Mouse (Mus musculus): ENCODE measurements at regions not wholly inside any gene's neighbourhood (a gene's known extent, or its start where the extent isn't known, plus 50 kb on each side); places are given as distances from the start of the nearest gene placed in this dataset.

DNA sequence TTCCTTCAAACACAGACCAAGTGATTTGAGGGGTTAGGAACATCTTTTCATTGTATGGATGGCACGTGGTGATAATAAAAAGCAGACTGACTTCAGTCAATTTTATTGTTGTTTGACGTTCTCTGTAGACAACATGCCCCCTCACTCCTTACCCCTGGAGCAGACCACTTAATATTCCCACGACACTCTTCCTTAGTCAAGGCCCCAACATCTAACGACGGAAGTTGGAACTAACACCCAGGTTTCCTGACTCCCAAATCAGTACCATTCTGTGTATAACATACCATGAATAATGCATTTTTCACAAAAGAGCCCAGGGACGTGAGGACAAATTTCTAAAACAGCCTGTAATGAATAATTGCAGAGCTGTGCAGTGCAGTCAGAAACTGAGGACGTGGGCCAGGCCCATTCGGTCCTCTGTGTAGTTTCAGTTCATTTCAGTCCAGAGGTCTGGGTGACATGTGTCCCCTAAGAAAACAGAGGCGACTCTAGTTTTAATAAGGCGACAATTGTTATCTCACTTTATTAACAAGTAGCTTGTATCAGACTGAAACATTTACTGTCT, 160.8 kb upstream of the Npvf start:
- Histone ChIP-seq H3K4me3 (no peak overlapping the region), H3K27me3 (replicated peaks) (0 out of 2 replicates have a peak, but pooled peaks cover 12% of the 10 kb centered on the region), H3K4me2 (no peak overlapping the region), H3K9ac (no peak overlapping the region), H3K27ac (no peak overlapping the region), H3K9me3 (replicated peaks) (no peaks in the 10 kb centered on the region), H3K4me1 (no peaks in the 10 kb centered on the region), H3K36me3 (no peaks in the 10 kb centered on the region)
- no peak for ATAC-seq
- WGBS (ENCODE audit: insufficient replicate concordance), result 66% methylated on average over 10 of the region's 10 CpGs

DNA sequence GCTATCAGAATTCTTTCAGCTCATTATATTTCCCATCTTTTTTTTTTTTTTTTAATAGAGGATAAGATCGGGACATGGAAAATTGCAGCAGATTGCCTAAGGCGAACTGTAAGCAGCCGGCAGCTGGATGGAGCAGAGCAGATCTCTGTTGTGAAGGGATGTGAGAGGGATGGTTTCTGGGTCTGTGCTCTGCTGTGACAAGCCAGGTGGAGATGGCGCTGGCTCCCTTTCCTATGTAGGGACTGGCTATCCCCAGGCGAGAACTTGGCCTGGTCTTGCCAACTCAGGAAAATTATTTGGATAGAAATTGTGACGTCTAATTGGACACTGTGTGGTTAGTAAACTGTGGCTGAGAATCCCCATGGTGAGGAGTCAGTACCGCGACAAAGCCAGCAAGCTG, 161.3 kb upstream of the Npvf start:
- no peak overlapping the region for H3K27ac ChIP-seq
- 65% methylated on average over 8 of the region's 8 CpGs for WGBS (ENCODE audit: insufficient replicate concordance)
- H3K4me1 ChIP-seq, result no peaks in the 10 kb centered on the region
- H3K36me3 ChIP-seq, result no peaks in the 10 kb centered on the region
- 0 out of 2 replicates have a peak, but pooled peaks cover 17% of the 10 kb centered on the region for H3K27me3 ChIP-seq (replicated peaks)
- H3K9me3 ChIP-seq (replicated peaks), result no peaks in the 10 kb centered on the region
- no peak overlapping the region for H3K4me2 ChIP-seq
- H3K9ac ChIP-seq, result no peak overlapping the region
- H3K4me3 ChIP-seq, result no peak overlapping the region
- ATAC-seq, result no peak

DNA sequence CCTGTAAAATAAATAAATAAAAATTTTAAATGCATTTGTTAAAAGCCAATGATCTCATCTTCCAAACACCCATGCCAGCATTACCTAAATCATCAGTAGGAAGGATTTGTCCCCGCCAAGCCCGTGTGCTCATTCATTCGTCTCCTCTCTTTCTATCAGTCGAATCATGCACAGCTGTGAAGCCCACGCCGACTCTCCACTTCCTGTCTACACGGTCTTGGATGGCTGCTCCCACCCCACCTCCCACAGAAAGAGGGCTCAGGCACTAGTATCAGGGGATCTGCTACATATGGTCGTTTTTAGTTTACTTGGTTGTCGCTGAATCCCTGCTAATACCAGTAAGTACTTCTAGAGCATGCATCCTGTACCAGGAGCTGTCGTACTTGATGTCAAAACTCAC, 163.2 kb upstream of the Npvf start:
- no peak overlapping the region for H3K9ac ChIP-seq
- no peak for ATAC-seq
- WGBS (ENCODE audit: insufficient replicate concordance), result 44% methylated on average over 10 of the region's 10 CpGs

DNA sequence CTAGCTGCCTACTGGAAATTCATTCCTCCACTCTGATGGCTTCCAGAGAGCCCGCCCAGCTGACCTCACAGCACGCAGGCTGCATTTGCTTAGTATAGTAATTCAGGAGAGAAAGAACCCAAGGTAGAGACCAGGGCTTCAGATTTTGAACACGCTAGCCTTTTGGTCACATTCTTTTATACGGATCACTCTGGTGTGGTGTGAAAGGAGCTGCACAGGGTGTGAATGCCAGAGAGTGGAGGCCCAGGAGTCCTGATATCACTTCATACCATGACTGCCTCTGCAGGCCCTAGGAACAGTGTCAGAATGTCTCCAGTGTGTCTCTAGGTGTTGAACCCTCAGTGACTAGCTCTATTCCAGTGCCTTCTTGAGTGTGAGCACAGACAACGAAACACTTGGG, 164.2 kb upstream of the Npvf start:
- no peak for ATAC-seq
- H3K36me3 ChIP-seq, result no peaks in the 10 kb centered on the region
- no peak overlapping the region for H3K4me3 ChIP-seq
- WGBS (ENCODE audit: insufficient replicate concordance), result 73% methylated on average over 5 of the region's 5 CpGs
- H3K4me2 ChIP-seq, result no peak overlapping the region
- no peak overlapping the region for H3K9ac ChIP-seq
- H3K4me1 ChIP-seq, result peaks cover 3% of the 10 kb centered on the region; the same call in 1 of the 2 replicates
- H3K27ac ChIP-seq, result no peak overlapping the region
- peaks cover 44% of the 10 kb centered on the region for H3K27me3 ChIP-seq (replicated peaks)
- no peaks in the 10 kb centered on the region for H3K9me3 ChIP-seq (replicated peaks)

More for the DNA sequence above, 163.2 kb upstream of the Npvf start:
- H3K36me3 ChIP-seq, result no peaks in the 10 kb centered on the region
- no peak overlapping the region for H3K4me2 ChIP-seq
- H3K9me3 ChIP-seq (replicated peaks), result no peaks in the 10 kb centered on the region
- no peak overlapping the region for H3K4me3 ChIP-seq
- peaks cover 34% of the 10 kb centered on the region for H3K27me3 ChIP-seq (replicated peaks)
- no peaks in the 10 kb centered on the region for H3K4me1 ChIP-seq
- H3K27ac ChIP-seq, result no peak overlapping the region

DNA sequence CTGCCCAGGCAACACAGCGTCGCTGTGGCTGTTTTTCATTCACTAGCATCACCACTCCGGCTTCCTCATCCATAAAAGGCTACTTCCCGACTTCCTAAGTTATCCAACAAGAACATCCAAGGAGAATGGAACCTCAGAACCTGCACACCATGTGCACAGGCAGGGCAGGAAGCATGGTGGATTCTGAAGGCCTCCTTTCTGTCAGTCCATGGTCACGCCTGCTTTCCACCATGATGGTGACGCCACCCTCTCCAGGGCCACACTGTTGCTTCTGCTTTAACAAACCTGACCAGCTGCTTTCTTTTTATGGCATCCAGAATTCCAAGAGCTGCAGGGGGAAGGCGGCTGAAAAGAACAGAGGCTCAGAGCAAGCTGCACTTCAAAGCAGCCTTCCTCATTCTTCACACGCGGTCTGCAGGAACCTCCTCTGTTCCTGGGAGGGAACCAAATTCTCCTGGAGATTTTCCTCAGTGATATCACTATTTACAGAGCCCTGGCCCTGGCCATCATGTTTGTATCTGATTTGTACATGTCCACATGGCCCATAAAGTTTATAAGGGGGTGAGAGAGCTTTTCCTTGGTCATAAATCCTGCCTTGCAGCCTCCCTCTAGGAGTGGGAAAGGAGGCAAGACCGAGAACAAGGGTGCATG, 164.8 kb upstream of the Npvf start:
- H3K27me3 ChIP-seq (replicated peaks), result peaks cover 50% of the 10 kb centered on the region
- H3K36me3 ChIP-seq, result no peaks in the 10 kb centered on the region
- no peak overlapping the region for H3K4me3 ChIP-seq
- H3K9me3 ChIP-seq (replicated peaks), result no peaks in the 10 kb centered on the region
- 56% methylated on average over 10 of the region's 10 CpGs for WGBS (ENCODE audit: insufficient replicate concordance)
- H3K4me1 ChIP-seq, result peaks cover 8% of the 10 kb centered on the region; the same call in 1 of the 2 replicates
- H3K9ac ChIP-seq, result no peak overlapping the region
- no peak overlapping the region for H3K27ac ChIP-seq
- no peak overlapping the region for H3K4me2 ChIP-seq
- ATAC-seq, result no peak

DNA sequence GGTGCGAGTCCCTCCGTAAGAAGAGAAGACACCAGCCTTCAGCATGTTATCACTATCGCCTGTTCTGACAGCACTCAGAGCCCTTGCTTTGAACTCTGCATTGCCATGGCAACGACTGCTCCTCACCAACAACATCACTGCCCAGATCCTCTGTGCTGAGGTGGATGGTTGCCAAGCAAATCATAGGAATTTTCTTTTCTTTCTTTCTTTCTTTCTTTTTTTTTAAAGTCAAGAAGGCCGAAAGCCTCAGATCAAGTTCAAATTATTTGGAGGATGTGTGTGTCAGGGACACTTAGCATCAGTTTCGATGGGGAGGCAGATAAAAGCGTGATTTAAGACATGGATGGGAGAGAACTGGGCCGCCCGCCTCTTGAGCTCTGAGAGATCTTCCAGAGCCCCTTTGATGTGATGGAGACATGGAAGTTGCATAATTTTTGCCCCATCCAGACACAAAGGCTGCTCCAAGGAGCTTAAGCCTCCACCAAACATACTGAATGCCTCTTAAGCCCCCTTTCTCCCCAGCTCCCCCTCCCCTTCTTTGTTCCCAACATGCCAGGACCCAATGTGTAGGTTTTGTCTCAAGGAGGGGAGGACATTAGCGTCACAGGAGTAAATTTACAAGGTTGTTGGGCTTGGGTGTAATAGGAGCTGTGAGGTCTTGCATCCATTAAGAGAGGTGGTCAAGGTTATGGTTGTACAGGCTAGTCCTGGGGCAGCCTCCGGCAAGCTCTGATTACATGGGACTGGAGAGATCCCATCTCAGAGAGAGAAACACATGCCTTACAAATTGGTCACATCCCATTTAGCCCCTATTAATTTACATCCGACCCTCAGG, 167.4 kb upstream of the Npvf start:
- Histone ChIP-seq H3K4me1 (peaks cover 8% of the 10 kb centered on the region; the same call in 1 of the 2 replicates), H3K4me2 (no peak overlapping the region), H3K4me3 (no peak overlapping the region), H3K36me3 (no peaks in the 10 kb centered on the region), H3K27ac (no peak overlapping the region), H3K9me3 (replicated peaks) (no peaks in the 10 kb centered on the region), H3K9ac (no peak overlapping the region), H3K27me3 (replicated peaks) (peaks cover 61% of the 10 kb centered on the region)
- no peak for ATAC-seq
- WGBS (ENCODE audit: insufficient replicate concordance), result 58% methylated on average over 12 of the region's 12 CpGs

DNA sequence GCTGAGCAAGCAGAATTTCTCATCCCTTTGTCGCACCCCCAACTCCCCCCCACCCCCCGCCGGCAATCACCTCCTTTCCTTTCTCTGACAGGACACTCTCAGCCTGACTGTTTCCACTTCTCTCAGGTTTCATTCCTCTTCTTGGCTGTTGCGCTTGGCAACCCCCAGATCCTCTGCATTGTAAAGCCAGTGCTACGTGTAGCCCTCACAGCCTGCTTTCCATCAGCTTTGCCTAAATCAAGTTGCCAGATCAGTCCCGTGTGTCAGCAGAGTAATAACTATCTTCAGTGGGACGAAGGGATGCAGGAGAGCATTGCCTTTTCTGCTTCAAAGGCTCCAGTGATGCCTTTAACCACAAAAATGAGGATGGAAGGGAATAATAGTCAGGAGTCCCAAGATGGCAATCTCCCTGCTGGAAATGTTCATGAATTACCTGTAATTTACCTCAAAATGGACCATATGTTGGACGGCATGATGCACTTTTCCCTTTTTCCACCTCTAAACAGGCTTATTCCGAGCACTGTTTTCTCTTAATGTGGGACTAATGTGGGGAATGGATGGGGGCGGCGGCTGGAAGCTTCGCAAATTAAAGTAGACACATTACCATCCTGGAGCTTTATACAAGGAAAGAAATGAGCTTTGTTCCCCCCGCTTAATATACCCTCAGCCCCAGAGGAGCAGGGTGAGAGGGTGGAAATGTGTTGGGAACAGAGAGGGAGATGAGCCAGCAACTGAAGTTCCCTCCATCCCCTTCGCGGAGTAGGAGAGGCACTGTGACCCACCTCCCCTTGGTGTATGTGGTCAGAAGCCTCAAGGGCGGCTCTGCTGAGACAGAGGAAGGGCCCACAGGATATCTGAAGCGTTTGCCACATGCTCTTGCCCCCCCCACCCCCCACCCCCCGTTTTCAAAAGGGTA, 168.3 kb upstream of the Npvf start:
- Histone ChIP-seq H3K9me3 (replicated peaks) (no peaks in the 10 kb centered on the region), H3K4me2 (no peak overlapping the region), H3K27me3 (replicated peaks) (peaks cover 57% of the 10 kb centered on the region), H3K36me3 (no peaks in the 10 kb centered on the region), H3K27ac (no peak overlapping the region), H3K4me1 (peaks cover 8% of the 10 kb centered on the region; the same call in 1 of the 2 replicates), H3K9ac (no peak overlapping the region), H3K4me3 (no peak overlapping the region)
- ATAC-seq, result no peak
- 38% methylated on average over 18 of the region's 18 CpGs for WGBS (ENCODE audit: insufficient replicate concordance)

DNA sequence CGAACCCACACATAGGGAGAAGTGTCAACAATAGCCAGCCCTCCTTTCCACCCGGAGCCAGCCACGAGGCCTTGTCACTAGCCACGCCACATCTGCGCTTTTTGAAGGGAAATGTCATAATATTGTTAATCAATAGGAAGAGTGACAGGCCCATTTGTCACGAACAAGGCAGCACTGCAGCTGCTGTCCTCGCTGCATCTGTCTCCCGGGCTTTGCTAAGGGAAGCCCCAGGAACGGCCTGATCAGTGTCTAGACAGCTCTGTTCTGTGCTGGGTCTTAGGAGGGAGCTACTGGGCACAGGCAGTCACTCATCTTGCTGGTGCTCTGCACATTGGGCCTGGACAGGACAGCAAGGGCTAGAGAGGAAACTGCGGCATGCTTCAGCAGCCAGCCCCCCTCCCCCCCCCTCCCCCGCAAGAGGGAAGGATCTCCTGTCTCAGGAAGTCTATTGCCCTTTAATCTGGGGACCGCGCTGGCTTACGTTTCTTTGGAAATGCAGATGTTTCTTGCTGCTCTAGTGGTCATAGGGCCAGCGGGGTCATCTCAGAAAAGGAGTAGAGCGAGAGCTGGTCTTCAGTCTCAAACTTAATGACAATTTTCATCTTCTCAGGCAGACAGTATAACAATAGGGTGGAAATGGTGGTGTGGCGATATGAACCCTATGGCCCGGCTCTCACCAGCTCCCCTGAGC, 169.1 kb upstream of the Npvf start:
- H3K36me3 ChIP-seq, result no peaks in the 10 kb centered on the region
- H3K9me3 ChIP-seq (replicated peaks), result no peaks in the 10 kb centered on the region
- no peak overlapping the region for H3K27ac ChIP-seq
- WGBS (ENCODE audit: insufficient replicate concordance), result 5% methylated on average over 18 of the region's 18 CpGs
- H3K4me1 ChIP-seq, result peaks cover 8% of the 10 kb centered on the region; the same call in 1 of the 2 replicates
- H3K4me2 ChIP-seq, result peak overlapping the region; percentile 18; the same call in 1 of the 2 replicates
- no peak overlapping the region for H3K9ac ChIP-seq
- peaks cover 57% of the 10 kb centered on the region for H3K27me3 ChIP-seq (replicated peaks)
- no peak for ATAC-seq
- H3K4me3 ChIP-seq, result no peak overlapping the region

DNA sequence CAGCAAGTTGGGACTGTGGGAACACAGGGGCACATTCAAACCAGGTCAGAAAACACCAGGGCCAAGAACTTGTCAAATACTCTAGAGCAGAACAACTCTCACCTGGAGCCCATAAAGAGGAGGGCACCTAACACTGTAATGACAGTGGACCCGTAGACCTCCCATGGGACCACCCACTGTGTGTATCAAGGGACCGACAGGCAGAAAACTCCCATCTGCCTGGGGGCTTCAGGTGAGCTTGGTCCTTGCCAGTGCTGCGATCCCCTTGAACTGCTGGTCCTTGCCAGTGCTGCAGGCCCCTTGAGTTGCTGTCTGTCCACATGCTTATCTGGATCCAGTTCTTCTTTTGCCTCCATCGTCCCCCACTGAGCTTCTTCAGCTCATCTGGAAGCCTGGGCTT, 170.2 kb upstream of the Npvf start:
- H3K9me3 ChIP-seq (replicated peaks), result no peaks in the 10 kb centered on the region
- peaks cover 52% of the 10 kb centered on the region for H3K27me3 ChIP-seq (replicated peaks)
- H3K4me2 ChIP-seq, result no peak overlapping the region
- 47% methylated on average over 4 of the region's 4 CpGs for WGBS (ENCODE audit: insufficient replicate concordance)
- no peak overlapping the region for H3K9ac ChIP-seq
- no peak for ATAC-seq
- H3K27ac ChIP-seq, result no peak overlapping the region
- peaks cover 8% of the 10 kb centered on the region; the same call in 1 of the 2 replicates for H3K4me1 ChIP-seq
- no peak overlapping the region for H3K4me3 ChIP-seq
- H3K36me3 ChIP-seq, result no peaks in the 10 kb centered on the region

DNA sequence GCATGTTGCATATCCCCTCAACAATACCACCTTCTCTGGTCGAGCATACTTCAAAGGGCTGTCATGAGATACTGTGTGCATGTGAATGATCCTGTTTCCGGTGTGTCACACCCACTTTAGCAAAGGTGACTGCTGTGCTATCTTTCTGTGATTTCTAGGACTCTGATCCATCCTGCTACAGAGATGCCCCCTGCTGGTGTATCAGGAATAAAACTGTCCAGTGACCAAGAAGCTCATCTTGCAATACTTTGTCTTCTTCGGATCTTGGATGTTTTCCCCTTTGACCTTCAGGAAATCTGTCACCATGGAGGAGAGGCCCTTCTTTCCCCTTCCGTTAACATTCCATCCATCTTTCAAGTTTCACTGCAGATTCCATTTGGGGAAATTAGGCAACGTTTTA, 177.5 kb upstream of the Npvf start:
- Histone ChIP-seq H3K27me3 (replicated peaks) (no peaks in the 10 kb centered on the region; the same call in 1 of the 2 replicates), H3K9me3 (replicated peaks) (no peaks in the 10 kb centered on the region), H3K4me3 (no peak overlapping the region), H3K9ac (no peak overlapping the region), H3K27ac (no peak overlapping the region), H3K4me2 (no peak overlapping the region), H3K36me3 (no peaks in the 10 kb centered on the region), H3K4me1 (no peaks in the 10 kb centered on the region)
- no peak for ATAC-seq
- 57% methylated on average over 5 of the region's 5 CpGs for WGBS (ENCODE audit: insufficient replicate concordance)

DNA sequence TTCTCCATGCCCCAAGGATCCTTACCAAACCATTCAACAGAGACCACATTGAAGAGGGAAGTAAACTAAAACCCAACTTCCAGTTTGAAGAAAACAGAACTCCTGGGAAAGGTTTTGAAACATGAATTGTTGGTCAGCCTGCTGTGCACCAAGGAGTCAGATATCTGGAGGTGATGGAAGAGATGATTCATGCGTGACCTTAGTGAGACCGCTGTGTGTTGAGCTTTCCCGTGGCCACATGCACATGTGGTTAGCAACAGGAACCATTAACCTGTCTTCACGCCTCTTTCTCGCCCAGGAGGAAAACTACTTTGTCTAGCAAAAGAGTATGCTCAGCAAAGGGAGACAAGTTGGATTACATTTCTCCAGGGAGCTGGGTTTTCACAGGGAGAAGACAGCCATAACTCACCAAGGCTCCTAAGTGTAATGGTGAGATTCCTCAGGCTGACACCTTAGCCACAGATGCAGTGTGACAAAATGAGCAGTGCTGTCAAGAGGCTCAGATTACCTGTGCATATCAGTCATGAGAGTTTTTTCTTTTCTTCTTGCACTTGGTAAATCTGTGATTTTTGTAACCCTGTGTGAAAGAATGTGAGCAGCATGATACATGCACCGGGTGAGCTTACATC, 181.9 kb upstream of the Npvf start:
- no peaks in the 10 kb centered on the region for H3K36me3 ChIP-seq
- no peak overlapping the region for H3K4me3 ChIP-seq
- no peaks in the 10 kb centered on the region for H3K9me3 ChIP-seq (replicated peaks)
- no peak overlapping the region for H3K27ac ChIP-seq
- 49% methylated on average over 6 of the region's 6 CpGs for WGBS (ENCODE audit: insufficient replicate concordance)
- no peak overlapping the region for H3K4me2 ChIP-seq
- H3K9ac ChIP-seq, result no peak overlapping the region
- no peaks in the 10 kb centered on the region for H3K4me1 ChIP-seq
- no peak for ATAC-seq
- H3K27me3 ChIP-seq (replicated peaks), result no peaks in the 10 kb centered on the region; the same call in 1 of the 2 replicates
